Mouse (Mus musculus): ENCODE measurements around the gene Rpl28. TPM values are rescaled to one million over a fixed set of nuclear protein-coding genes. Genes with fewer than 3 reads are reported as not detected.

Rpl28 gene
- 14.1 TPM for polyA plus RNA-seq (2014; fragmentation: Illumina TruSeq; extraction: RNeasy Lipid Tissue Mini Kit (QIAGEN cat#74804))

GRCm38 (mm10) chr7:4792278-4793212, at the start of gene Rpl28:
TSS of gene Rpl28 (plus strand) at chr7:4792874.

GRCm38 (mm10) chr7:4752821-4753570, 39.7 kb upstream of the Rpl28 start, which contains the start of gene Cox6b2:
TSS of gene Cox6b2 (minus strand) at chr7:4753094.

GRCm38 (mm10) chr7:4771202-4771601, 21.5 kb upstream of the Rpl28 start, which contains the start of gene Fam71e2:
TSS of gene Fam71e2 (minus strand) at chr7:4771302.

GRCm38 (mm10) chr7:4782759-4783158, 9.9 kb upstream of the Rpl28 start, which contains the start of the genes Il11 and Tmem190:
TSS of gene Il11 (minus strand) at chr7:4782859.
TSS of gene Tmem190 (plus strand) at chr7:4782937.

GRCm38 (mm10) chr7:4789436-4789935, 3.2 kb upstream of the Rpl28 start, which contains the start of gene Tmem238:
TSS of gene Tmem238 (minus strand) at chr7:4789656.

GRCm38 (mm10) chr7:4812303-4813104, 19.8 kb downstream of the Rpl28 start, which contains the start of gene Ube2s:
TSS of gene Ube2s (minus strand) at chr7:4812590.

GRCm38 (mm10) chr7:4844245-4844916, 51.7 kb downstream of the Rpl28 start, which contains the start of gene Shisa7:
TSS of gene Shisa7 (minus strand) at chr7:4844696.

Other genes with a start within 250 kb of the Rpl28 start
- gene Syt5, start 245.3 kb upstream of the Rpl28 start, polyA plus RNA-seq (2014; fragmentation: Illumina TruSeq; extraction: RNeasy Lipid Tissue Mini Kit (QIAGEN cat#74804)): 0.26 TPM
- not detected for gene Ptprh, start 188.8 kb upstream of the Rpl28 start, polyA plus RNA-seq (2014; fragmentation: Illumina TruSeq; extraction: RNeasy Lipid Tissue Mini Kit (QIAGEN cat#74804))
- not detected for gene Tmem86b, start 161.5 kb upstream of the Rpl28 start, polyA plus RNA-seq (2014; fragmentation: Illumina TruSeq; extraction: RNeasy Lipid Tissue Mini Kit (QIAGEN cat#74804))
- 10.6 TPM for gene Ppp6r1, start 133.9 kb upstream of the Rpl28 start, polyA plus RNA-seq (2014; fragmentation: Illumina TruSeq; extraction: RNeasy Lipid Tissue Mini Kit (QIAGEN cat#74804))
- gene Hspbp1, start 107.8 kb upstream of the Rpl28 start, polyA plus RNA-seq (2014; fragmentation: Illumina TruSeq; extraction: RNeasy Lipid Tissue Mini Kit (QIAGEN cat#74804)): not detected
- gene Brsk1, start 102.3 kb upstream of the Rpl28 start, polyA plus RNA-seq (2014; fragmentation: Illumina TruSeq; extraction: RNeasy Lipid Tissue Mini Kit (QIAGEN cat#74804)): 0.40 TPM
- gene Tmem150b, start 67.6 kb upstream of the Rpl28 start, polyA plus RNA-seq (2014; fragmentation: Illumina TruSeq; extraction: RNeasy Lipid Tissue Mini Kit (QIAGEN cat#74804)): not detected
- 1.2 TPM for gene Kmt5c, start 52.8 kb upstream of the Rpl28 start, polyA plus RNA-seq (2014; fragmentation: Illumina TruSeq; extraction: RNeasy Lipid Tissue Mini Kit (QIAGEN cat#74804))
- gene Cox6b2, start 39.8 kb upstream of the Rpl28 start, polyA plus RNA-seq (2014; fragmentation: Illumina TruSeq; extraction: RNeasy Lipid Tissue Mini Kit (QIAGEN cat#74804)): not detected
- gene Fam71e2, start 21.6 kb upstream of the Rpl28 start, polyA plus RNA-seq (2014; fragmentation: Illumina TruSeq; extraction: RNeasy Lipid Tissue Mini Kit (QIAGEN cat#74804)): not detected
- gene Il11, start 10.0 kb upstream of the Rpl28 start, polyA plus RNA-seq (2014; fragmentation: Illumina TruSeq; extraction: RNeasy Lipid Tissue Mini Kit (QIAGEN cat#74804)): not detected
- not detected for gene Tmem190, start 9.9 kb upstream of the Rpl28 start, polyA plus RNA-seq (2014; fragmentation: Illumina TruSeq; extraction: RNeasy Lipid Tissue Mini Kit (QIAGEN cat#74804))
- gene Tmem238, start 3.2 kb upstream of the Rpl28 start, polyA plus RNA-seq (2014; fragmentation: Illumina TruSeq; extraction: RNeasy Lipid Tissue Mini Kit (QIAGEN cat#74804)): 0.46 TPM
- gene Ube2s, start 19.7 kb downstream of the Rpl28 start, polyA plus RNA-seq (2014; fragmentation: Illumina TruSeq; extraction: RNeasy Lipid Tissue Mini Kit (QIAGEN cat#74804)): 2.0 TPM
- 0.57 TPM for gene Shisa7, start 51.8 kb downstream of the Rpl28 start, polyA plus RNA-seq (2014; fragmentation: Illumina TruSeq; extraction: RNeasy Lipid Tissue Mini Kit (QIAGEN cat#74804))
- gene Isoc2b, start 77.4 kb downstream of the Rpl28 start, polyA plus RNA-seq (2014; fragmentation: Illumina TruSeq; extraction: RNeasy Lipid Tissue Mini Kit (QIAGEN cat#74804)): 1.9 TPM
- 1.7 TPM for gene Isoc2a, start 84.3 kb downstream of the Rpl28 start, polyA plus RNA-seq (2014; fragmentation: Illumina TruSeq; extraction: RNeasy Lipid Tissue Mini Kit (QIAGEN cat#74804))
- gene Gm36210, start 113.6 kb downstream of the Rpl28 start, polyA plus RNA-seq (2014; fragmentation: Illumina TruSeq; extraction: RNeasy Lipid Tissue Mini Kit (QIAGEN cat#74804)): not detected
- gene Zfp628, start 122.3 kb downstream of the Rpl28 start, polyA plus RNA-seq (2014; fragmentation: Illumina TruSeq; extraction: RNeasy Lipid Tissue Mini Kit (QIAGEN cat#74804)): not detected
- gene Nat14, start 129.2 kb downstream of the Rpl28 start, polyA plus RNA-seq (2014; fragmentation: Illumina TruSeq; extraction: RNeasy Lipid Tissue Mini Kit (QIAGEN cat#74804)): 0.57 TPM
- 0.14 TPM for gene Ssc5d, start 132.9 kb downstream of the Rpl28 start, polyA plus RNA-seq (2014; fragmentation: Illumina TruSeq; extraction: RNeasy Lipid Tissue Mini Kit (QIAGEN cat#74804))
- gene Sbk2, start 171.5 kb downstream of the Rpl28 start, polyA plus RNA-seq (2014; fragmentation: Illumina TruSeq; extraction: RNeasy Lipid Tissue Mini Kit (QIAGEN cat#74804)): 0.40 TPM
- 0.51 TPM for gene Sbk3, start 178.3 kb downstream of the Rpl28 start, polyA plus RNA-seq (2014; fragmentation: Illumina TruSeq; extraction: RNeasy Lipid Tissue Mini Kit (QIAGEN cat#74804))
- gene Zfp579, start 203.3 kb downstream of the Rpl28 start, polyA plus RNA-seq (2014; fragmentation: Illumina TruSeq; extraction: RNeasy Lipid Tissue Mini Kit (QIAGEN cat#74804)): 16.0 TPM
- gene Zfp524, start 221.5 kb downstream of the Rpl28 start, polyA plus RNA-seq (2014; fragmentation: Illumina TruSeq; extraction: RNeasy Lipid Tissue Mini Kit (QIAGEN cat#74804)): not detected
- gene Fiz1, start 221.8 kb downstream of the Rpl28 start, polyA plus RNA-seq (2014; fragmentation: Illumina TruSeq; extraction: RNeasy Lipid Tissue Mini Kit (QIAGEN cat#74804)): 22.1 TPM
- gene Gm44973, start 222.6 kb downstream of the Rpl28 start, polyA plus RNA-seq (2014; fragmentation: Illumina TruSeq; extraction: RNeasy Lipid Tissue Mini Kit (QIAGEN cat#74804)): not detected
- gene Zfp865, start 227.5 kb downstream of the Rpl28 start, polyA plus RNA-seq (2014; fragmentation: Illumina TruSeq; extraction: RNeasy Lipid Tissue Mini Kit (QIAGEN cat#74804)): 5.3 TPM
- gene Ccdc106, start 227.7 kb downstream of the Rpl28 start, polyA plus RNA-seq (2014; fragmentation: Illumina TruSeq; extraction: RNeasy Lipid Tissue Mini Kit (QIAGEN cat#74804)): not detected
- gene 4632433K11Rik, start 241.2 kb downstream of the Rpl28 start, polyA plus RNA-seq (2014; fragmentation: Illumina TruSeq; extraction: RNeasy Lipid Tissue Mini Kit (QIAGEN cat#74804)): 3.3 TPM
- 4.2 TPM for gene Zfp784, start 245.6 kb downstream of the Rpl28 start, polyA plus RNA-seq (2014; fragmentation: Illumina TruSeq; extraction: RNeasy Lipid Tissue Mini Kit (QIAGEN cat#74804))

Measured in ovary, adult 10 weeks (tissue).